Mouse (Mus musculus): Measurements from ENCODE around the gene Olfr462. TPM values are rescaled to one million over a fixed set of nuclear protein-coding genes. Genes with fewer than 3 reads are reported as not detected.

Gene Olfr462
- polyA plus RNA-seq, 1 experiment, result not detected

DNA sequence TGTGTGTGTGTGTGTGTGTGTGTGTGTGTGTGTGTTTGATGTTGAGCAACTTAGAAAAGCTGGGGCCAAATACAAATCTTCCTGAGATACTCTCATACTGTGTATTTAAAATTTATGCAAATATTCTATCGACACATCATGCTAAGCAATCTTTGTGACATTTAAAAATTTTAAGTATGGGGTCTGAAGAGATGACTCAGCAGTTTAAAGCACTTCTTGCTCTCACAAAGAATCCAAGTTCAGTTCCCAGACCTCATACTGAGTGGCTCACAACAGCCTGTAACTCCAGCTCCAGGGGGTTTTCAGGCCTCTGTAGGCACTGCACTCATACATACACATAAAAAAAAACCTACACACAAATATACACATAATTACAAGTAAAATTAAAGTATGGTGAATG lies 23.9 kb upstream of the Olfr462 start:
- Histone ChIP-seq H3K27me3 (ENCODE audit: control insufficient read depth, insufficient read depth, low read length, poor library complexity, severe bottlenecking) (no peaks in the 10 kb centered on the region; the same call in 1 of the 2 replicates), H3K4me1 (ENCODE audit: control insufficient read depth, insufficient read depth, low read length) (no peaks in the 10 kb centered on the region), H3K36me3 (ENCODE audit: control insufficient read depth, insufficient read depth, low read length, poor library complexity, severe bottlenecking) (no peaks in the 10 kb centered on the region), H3K9ac (ENCODE audit: low read depth, poor library complexity, severe bottlenecking) (no peak overlapping the region), H3K27ac (ENCODE audit: insufficient read depth, low read length) (no peak overlapping the region), H3K9me3 (replicated peaks; ENCODE audit: control insufficient read depth, insufficient read depth, low read length, poor library complexity, severe bottlenecking) (no peaks in the 10 kb centered on the region), H3K4me3 (ENCODE audit: low read depth, low read length) (no peak overlapping the region)
- TF ChIP-seq POLR2A (IDR thresholded peaks at IDR 0.05; ENCODE audit: insufficient read depth, low read length) (no peak), CTCF (IDR thresholded peaks at IDR 0.05; ENCODE audit: low read depth, low read length) (no peak)

DNA sequence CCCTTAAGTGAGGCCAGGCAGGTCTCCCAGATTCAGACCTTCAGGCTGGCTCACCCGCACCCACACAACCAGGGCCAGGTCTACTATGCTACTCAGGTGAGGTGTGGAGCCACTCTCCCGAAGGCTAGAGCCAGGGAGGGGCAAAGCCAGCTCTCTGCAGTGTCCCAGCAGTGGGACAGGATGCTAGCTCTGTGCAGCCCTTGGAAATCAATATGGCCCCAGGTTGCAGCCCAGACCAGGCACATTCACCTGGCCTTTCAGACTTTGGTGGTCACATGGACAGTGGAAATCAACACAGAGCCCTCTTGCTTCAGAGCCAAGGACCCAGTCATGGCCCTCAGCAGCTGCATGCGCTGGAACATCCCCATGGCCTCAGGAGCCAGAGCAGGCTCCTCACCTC lies 12.3 kb upstream of the Olfr462 start:
- no peak overlapping the region for H3K9ac ChIP-seq (ENCODE audit: low read depth, poor library complexity, severe bottlenecking)
- TF ChIP-seq EP300 (IDR thresholded peaks at IDR 0.05; ENCODE audit: insufficient read depth, low read depth, low read length), result no peak
- TF ChIP-seq POLR2A (IDR thresholded peaks at IDR 0.05; ENCODE audit: insufficient read depth, low read length), result no peak
- TF ChIP-seq CTCF (IDR thresholded peaks at IDR 0.05; ENCODE audit: low read depth, low read length), result no peak
- no peaks in the 10 kb centered on the region for H3K27me3 ChIP-seq (ENCODE audit: control insufficient read depth, insufficient read depth, low read length, poor library complexity, severe bottlenecking)
- H3K36me3 ChIP-seq (ENCODE audit: control insufficient read depth, insufficient read depth, low read length, poor library complexity, severe bottlenecking), result no peaks in the 10 kb centered on the region
- H3K4me1 ChIP-seq (ENCODE audit: control insufficient read depth, insufficient read depth, low read length), result no peaks in the 10 kb centered on the region
- H3K27ac ChIP-seq (ENCODE audit: insufficient read depth, low read length), result no peak overlapping the region
- H3K4me3 ChIP-seq (ENCODE audit: low read depth, low read length), result no peak overlapping the region
- no peaks in the 10 kb centered on the region for H3K9me3 ChIP-seq (replicated peaks; ENCODE audit: control insufficient read depth, insufficient read depth, low read length, poor library complexity, severe bottlenecking)

- no peaks in the 10 kb centered on the region for H3K36me3 ChIP-seq (ENCODE audit: control insufficient read depth, insufficient read depth, low read length, poor library complexity, severe bottlenecking)
- H3K4me1 ChIP-seq (ENCODE audit: control insufficient read depth, insufficient read depth, low read length), result no peaks in the 10 kb centered on the region
- no peaks in the 10 kb centered on the region; the same call in 1 of the 2 replicates for H3K9me3 ChIP-seq (replicated peaks; ENCODE audit: control insufficient read depth, insufficient read depth, low read length, poor library complexity, severe bottlenecking)
- no peak within 1 kb of the TSS for H3K4me3 ChIP-seq (ENCODE audit: low read depth, low read length)
- H3K27me3 ChIP-seq (ENCODE audit: control insufficient read depth, insufficient read depth, low read length, poor library complexity, severe bottlenecking), result no peaks in the 10 kb centered on the region
- H3K27ac ChIP-seq (ENCODE audit: insufficient read depth, low read length), result no peak within 1 kb of the TSS
- TF ChIP-seq EP300 (IDR thresholded peaks at IDR 0.05; ENCODE audit: insufficient read depth, low read depth, low read length) (no peak), POLR2A (IDR thresholded peaks at IDR 0.05; ENCODE audit: insufficient read depth, low read length) (no peak), CTCF (IDR thresholded peaks at IDR 0.05; ENCODE audit: low read depth, low read length) (no peak)
- no peak within 1 kb of the TSS for H3K9ac ChIP-seq (ENCODE audit: low read depth, poor library complexity, severe bottlenecking)
Observed at GRCm38 (mm10) chr11:87897287-87897686, 5.2 kb upstream of the Olfr462 start, which contains the start of gene Olfr463. TSS of gene Olfr463 (minus strand) at chr11:87897387.

GRCm38 (mm10) chr11:87884856-87885255 lies 7.2 kb downstream of the Olfr462 start:
- Histone ChIP-seq H3K9ac (ENCODE audit: low read depth, poor library complexity, severe bottlenecking) (no peak overlapping the region), H3K27ac (ENCODE audit: insufficient read depth, low read length) (no peak overlapping the region), H3K27me3 (ENCODE audit: control insufficient read depth, insufficient read depth, low read length, poor library complexity, severe bottlenecking) (no peaks in the 10 kb centered on the region), H3K36me3 (ENCODE audit: control insufficient read depth, insufficient read depth, low read length, poor library complexity, severe bottlenecking) (no peaks in the 10 kb centered on the region), H3K9me3 (replicated peaks; ENCODE audit: control insufficient read depth, insufficient read depth, low read length, poor library complexity, severe bottlenecking) (no peaks in the 10 kb centered on the region), H3K4me3 (ENCODE audit: low read depth, low read length) (no peak overlapping the region), H3K4me1 (ENCODE audit: control insufficient read depth, insufficient read depth, low read length) (no peaks in the 10 kb centered on the region)
- TF ChIP-seq POLR2A (IDR thresholded peaks at IDR 0.05; ENCODE audit: insufficient read depth, low read length) (no peak), EP300 (IDR thresholded peaks at IDR 0.05; ENCODE audit: insufficient read depth, low read depth, low read length) (no peak), CTCF (IDR thresholded peaks at IDR 0.05; ENCODE audit: low read depth, low read length) (no peak)

GRCm38 (mm10) chr11:87883493-87883892 lies 8.6 kb downstream of the Olfr462 start:
- Histone ChIP-seq H3K9ac (ENCODE audit: low read depth, poor library complexity, severe bottlenecking) (no peak overlapping the region), H3K27me3 (ENCODE audit: control insufficient read depth, insufficient read depth, low read length, poor library complexity, severe bottlenecking) (no peaks in the 10 kb centered on the region), H3K4me3 (ENCODE audit: low read depth, low read length) (no peak overlapping the region), H3K27ac (ENCODE audit: insufficient read depth, low read length) (no peak overlapping the region), H3K4me1 (ENCODE audit: control insufficient read depth, insufficient read depth, low read length) (no peaks in the 10 kb centered on the region), H3K9me3 (replicated peaks; ENCODE audit: control insufficient read depth, insufficient read depth, low read length, poor library complexity, severe bottlenecking) (no peaks in the 10 kb centered on the region), H3K36me3 (ENCODE audit: control insufficient read depth, insufficient read depth, low read length, poor library complexity, severe bottlenecking) (no peaks in the 10 kb centered on the region)
- TF ChIP-seq CTCF (IDR thresholded peaks at IDR 0.05; ENCODE audit: low read depth, low read length), result no peak
- TF ChIP-seq POLR2A (IDR thresholded peaks at IDR 0.05; ENCODE audit: insufficient read depth, low read length), result no peak
- TF ChIP-seq EP300 (IDR thresholded peaks at IDR 0.05; ENCODE audit: insufficient read depth, low read depth, low read length), result no peak

GRCm38 (mm10) chr11:87881714-87882113 lies 10.4 kb downstream of the Olfr462 start:
- no peak for TF ChIP-seq POLR2A (IDR thresholded peaks at IDR 0.05; ENCODE audit: insufficient read depth, low read length)
- TF ChIP-seq CTCF (IDR thresholded peaks at IDR 0.05; ENCODE audit: low read depth, low read length), result no peak
- no peak for TF ChIP-seq EP300 (IDR thresholded peaks at IDR 0.05; ENCODE audit: insufficient read depth, low read depth, low read length)
- Histone ChIP-seq H3K27me3 (ENCODE audit: control insufficient read depth, insufficient read depth, low read length, poor library complexity, severe bottlenecking) (no peaks in the 10 kb centered on the region), H3K4me3 (ENCODE audit: low read depth, low read length) (no peak overlapping the region), H3K4me1 (ENCODE audit: control insufficient read depth, insufficient read depth, low read length) (no peaks in the 10 kb centered on the region), H3K9me3 (replicated peaks; ENCODE audit: control insufficient read depth, insufficient read depth, low read length, poor library complexity, severe bottlenecking) (no peaks in the 10 kb centered on the region), H3K27ac (ENCODE audit: insufficient read depth, low read length) (no peak overlapping the region), H3K36me3 (ENCODE audit: control insufficient read depth, insufficient read depth, low read length, poor library complexity, severe bottlenecking) (no peaks in the 10 kb centered on the region), H3K9ac (ENCODE audit: low read depth, poor library complexity, severe bottlenecking) (no peak overlapping the region)
